Mouse (Mus musculus): ENCODE results near the gene Hoxa5. TPM values are rescaled to one million over a fixed set of nuclear protein-coding genes. Genes with fewer than 3 reads are reported as not detected.

The Hoxa5 gene
- total RNA-seq, 2 experiments from 2014 or later, result 1.9 to 3.5 TPM

DNA sequence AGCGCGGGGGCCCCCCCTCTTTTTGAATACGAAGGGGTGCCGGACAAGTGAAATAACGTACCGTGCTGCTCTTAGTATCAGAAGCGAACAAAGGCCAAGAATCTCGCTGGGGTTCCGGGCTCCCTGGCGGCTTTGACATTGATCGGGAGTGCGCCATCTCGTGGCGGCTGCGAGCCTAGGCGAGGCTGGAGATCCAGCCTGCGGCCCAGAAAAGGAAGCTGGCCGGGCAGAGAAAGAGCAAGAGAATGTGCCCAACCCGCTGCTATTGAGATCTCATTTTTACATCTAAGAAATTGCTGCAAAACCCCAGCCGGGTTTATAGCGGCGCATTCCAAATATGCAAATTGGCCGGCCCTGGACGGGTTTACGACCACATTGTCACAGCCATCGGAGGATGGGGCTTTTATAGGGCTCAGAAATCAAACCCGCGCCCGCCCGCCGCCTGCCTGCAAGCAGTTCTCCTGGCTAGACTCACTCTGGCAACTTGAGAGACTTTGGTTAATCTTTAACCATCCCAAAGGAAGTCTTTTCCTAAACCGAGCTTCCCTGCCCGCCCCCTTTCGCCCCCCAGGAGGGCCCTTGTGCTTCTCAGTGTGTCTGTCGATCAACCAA, 36.1 kb upstream of the Hoxa5 start, which contains the start of gene Hoxa10:
Hoxa10 (minus strand) TSS at position 466 of the 612 bp plus-strand sequence.
- peak; percentile 86 for DNase-seq

GRCm38 (mm10) chr6:52239625-52240388, 35.4 kb upstream of the Hoxa5 start:
- DNase-seq, result peak; percentile 13

DNA sequence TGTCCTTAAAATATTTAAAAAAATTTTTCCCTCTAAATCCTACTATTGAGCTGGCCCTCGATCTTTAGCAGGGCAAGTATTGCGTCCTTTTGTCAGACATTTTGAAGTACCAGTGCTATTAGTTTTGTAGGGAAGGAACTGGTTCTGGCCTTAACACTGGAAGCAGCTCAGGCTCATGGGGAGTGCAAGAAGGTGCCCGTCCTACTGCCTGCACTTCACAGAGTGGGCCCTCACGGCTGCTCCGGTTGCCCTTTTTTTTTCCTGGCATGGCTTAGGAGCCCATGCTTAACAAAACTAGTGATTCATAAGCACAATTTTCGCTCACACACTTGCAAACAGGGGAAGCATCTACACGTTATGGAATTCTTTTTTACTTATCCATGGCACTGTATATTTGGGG, 34.6 kb upstream of the Hoxa5 start:
- DNase-seq, result peak; percentile 7

DNA sequence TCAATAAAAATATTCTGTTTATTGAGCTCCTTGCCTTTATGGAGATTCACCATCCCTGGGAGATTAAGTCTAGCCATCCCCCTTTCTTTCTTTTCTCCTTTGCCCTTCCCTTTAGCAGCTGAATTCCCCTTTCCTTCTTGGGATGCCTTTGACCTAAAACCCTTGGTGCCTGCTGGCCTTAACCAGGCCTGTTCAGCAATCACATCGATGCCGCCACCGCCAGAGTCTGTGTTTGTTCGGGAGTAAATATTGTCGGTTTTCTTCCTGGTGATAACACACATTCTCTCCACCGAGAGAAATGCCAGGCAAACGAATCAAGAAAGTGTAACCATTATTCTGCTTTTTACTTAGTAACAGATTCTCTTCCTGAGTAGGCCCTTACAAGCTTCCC, 33.8 kb upstream of the Hoxa5 start:
- peak; percentile 3 for DNase-seq

DNA sequence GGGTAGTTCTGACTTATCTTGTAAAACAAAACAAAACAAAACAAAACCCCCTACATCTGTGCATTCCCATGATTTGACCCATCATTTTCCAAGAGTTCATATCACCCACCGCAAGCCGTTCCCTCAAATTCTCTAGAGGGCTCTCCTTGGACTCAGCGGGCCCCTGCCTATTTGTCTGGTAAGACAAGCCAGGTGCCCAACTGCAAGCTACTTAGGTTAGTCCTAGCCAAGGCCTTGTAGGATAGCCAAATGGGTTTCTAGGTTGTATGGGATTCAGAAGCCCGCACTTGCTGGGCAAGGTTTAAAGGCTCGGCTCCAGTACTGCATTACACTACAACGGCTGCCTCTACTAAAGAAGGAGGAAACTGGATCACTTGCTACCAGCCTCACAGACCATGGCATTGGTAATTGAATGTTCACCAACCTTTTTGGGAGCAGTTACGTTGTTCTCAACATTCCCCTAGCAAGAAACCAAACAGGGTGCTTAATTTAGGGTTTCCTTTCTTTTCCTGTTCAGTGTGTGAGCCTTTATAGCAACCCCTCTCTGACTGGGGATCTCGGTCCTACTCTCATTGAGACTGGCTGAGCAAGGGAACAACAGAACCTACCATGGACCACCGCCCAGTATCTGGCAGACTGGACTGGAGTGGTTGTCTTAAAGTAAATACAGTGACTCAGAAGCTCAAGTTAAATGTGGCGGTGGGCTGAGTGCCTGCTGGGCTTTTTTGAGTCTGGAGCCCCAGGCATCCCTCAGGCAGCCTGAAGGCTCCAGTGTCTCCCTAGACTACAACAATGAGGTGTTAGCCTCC, 33.2 kb upstream of the Hoxa5 start:
- peak; percentile 18 for DNase-seq

GRCm38 (mm10) chr6:52236806-52237205, 32.4 kb upstream of the Hoxa5 start:
- DNase-seq, result peak; percentile 4

- DNase-seq, result peak; percentile 3
Measured at GRCm38 (mm10) chr6:52235866-52236265, 31.5 kb upstream of the Hoxa5 start.

DNA sequence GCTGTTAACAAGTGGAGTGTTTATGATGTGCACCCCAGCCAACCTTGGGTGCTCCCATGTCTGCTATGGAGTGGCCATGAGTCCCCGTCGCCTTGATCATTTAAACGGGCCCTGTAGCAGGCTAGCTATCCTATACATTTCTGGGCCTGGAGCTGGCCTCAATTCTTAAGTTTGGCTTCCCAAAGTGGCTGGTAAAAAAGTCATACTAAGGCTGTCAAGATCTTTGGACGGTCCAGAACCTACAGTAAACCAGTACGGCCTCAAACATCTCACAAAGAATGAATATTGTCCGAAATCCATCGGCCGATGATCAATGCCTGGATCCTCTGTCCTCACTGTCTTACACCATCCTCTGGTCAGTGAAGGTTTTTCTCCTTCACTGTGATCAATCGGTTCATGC, 30.9 kb upstream of the Hoxa5 start:
- DNase-seq, result peak; percentile 4

DNA sequence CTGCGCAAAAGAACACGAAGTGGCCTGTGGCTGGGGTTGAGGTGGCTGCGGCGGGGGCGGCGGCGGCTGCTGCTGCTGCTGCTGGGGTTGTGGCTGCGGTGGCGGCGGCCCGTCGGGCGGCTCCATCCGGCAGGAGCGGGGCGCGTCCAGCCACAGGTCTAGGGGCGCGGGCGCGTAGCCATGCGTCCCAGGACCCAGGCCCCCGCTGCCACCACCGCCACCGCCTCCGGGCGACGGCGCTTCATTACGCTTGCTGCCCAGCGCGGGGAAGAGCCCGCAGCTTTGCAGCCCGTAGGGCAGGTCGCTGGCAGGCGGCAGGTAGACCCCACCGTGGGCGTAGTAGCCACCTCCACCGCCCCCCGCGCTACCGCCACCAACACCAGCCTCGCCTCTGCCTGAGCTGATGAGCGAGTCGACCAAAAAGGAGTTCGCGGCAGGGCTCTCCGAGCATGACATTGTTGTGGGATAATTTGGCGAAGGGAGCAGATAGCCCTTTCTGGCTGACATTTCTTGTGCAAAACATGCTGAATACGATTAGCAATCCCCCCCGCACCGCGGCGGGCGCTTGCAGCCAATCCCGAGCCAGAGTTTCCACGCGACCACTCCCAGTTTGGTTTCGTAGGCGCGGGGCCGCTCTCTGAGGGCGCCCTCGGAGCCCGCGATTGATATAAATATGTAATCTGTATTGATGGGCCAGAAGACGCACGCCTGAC, 30.2 kb upstream of the Hoxa5 start:
- DNase-seq, result peak; percentile 66

DNA sequence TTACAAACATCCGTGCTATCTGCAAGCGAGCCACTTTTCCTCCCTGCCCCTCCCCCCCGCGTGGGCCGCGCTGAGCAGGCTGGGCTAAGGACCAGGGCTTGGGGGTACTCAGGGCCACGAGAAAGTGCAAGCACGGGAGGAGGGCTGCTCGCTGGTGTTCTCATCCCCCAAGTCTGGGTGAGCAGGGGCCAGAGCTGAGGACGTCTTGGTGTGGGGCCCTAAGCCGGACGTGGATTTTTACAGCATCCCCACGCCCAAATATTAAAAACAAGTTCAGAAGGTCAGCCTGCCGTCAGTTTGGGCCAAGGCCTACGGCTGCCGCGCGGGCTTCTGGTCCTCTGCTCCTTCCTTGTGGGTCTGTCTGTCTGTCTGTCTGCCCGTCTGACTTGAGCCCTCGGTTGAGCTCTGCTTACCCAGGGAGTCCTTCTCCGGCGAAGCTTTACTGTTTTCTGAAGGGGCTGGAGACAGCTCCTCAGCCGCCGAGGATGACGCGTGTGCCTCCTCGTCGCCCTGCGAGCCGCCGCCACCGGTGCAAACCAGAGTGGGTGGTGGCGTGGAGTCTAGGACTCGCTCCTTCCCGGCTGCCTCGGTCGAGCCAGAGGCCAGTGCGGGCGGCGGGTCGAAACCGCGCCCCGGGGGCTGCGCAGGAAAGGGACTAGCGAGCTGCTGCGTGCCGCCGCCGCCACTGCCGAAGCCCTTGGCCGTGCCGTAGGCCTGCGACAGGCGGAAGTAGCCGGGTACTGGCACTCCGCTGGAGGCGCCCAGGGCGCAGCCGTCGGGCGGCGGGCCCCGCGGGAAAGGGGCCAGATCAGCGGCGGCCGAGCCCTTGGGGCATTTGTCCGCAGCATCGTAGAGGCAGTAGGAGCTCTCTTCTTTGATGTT, 29.4 kb upstream of the Hoxa5 start:
- peak; percentile 83 for DNase-seq

- DNase-seq, result no peak
Measured at GRCm38 (mm10) chr6:52232984-52233545, 28.7 kb upstream of the Hoxa5 start.

DNA sequence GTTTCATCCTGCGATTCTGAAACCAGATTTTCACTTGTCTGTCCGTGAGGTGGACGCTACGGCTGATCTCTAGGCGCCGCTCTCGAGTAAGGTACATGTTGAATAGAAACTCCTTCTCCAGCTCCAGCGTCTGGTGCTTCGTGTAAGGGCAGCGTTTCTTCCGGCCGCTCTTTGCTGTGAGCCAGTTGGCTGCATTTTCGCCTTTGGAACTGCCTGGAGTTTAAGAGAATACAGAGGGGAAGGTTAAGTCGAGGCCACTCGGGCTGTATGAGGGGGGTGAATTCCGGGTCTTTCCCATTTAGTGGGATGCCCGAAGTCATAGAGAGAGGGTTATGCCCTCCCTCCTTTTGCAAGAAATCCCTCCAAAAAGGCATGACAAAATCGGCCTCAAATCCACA, 28.2 kb upstream of the Hoxa5 start:
- DNase-seq, result peak; percentile 62

GRCm38 (mm10) chr6:52231885-52232567, 27.6 kb upstream of the Hoxa5 start:
- DNase-seq, result peak; percentile 20

- peak; percentile 49 for DNase-seq
Measured at GRCm38 (mm10) chr6:52230516-52231165, 26.3 kb upstream of the Hoxa5 start, which contains the start of gene Hoxa9. Hoxa9 (minus strand) TSS chr6:52231089.

DNA sequence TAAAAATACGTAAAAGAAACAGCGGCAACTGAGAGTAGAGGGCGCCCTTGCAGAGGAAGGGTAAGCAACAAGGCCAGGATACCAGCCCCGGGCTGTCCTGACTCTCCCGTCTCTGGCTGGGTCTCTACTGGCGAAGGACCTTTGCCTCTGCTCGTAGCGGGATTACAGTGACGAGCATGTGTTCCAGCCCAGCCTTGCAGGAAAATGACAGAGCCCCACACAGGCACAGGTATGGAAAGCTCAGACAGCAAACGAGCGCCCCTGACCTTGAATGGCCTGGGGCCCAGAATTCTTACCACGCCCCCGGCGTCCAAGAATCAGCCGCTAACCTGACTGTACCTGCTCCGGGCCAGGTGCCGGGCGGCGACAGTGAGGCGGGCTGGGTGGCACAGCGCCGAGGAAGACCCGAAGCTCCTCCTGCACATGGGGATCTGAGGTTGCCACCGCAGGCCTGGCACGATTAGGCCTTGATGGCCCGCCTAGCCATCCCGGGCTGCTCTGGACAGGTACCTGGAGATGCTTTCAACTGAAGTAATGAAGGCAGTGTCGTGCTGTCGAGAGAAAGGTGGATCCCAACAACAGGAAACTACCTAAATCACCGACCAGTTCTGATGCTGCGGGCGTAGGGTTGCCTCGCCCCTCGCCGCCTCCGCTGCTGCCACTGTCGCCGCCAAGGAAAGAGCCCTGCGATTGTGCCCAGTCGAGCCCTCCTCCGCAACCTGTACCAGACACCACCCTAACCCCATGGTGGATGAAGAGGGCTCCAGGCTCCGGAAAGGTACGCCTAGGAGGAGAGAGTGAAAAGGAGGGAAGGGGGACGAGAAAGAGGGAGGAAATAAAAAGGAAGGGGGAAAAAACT, 25.4 kb upstream of the Hoxa5 start:
- peak; percentile 51 for DNase-seq

GRCm38 (mm10) chr6:52228475-52229465, 24.4 kb upstream of the Hoxa5 start:
- no peak for DNase-seq
